Comparison of ENCODE assay signal across 15 mouse cellular contexts in the genomic region with DNA sequence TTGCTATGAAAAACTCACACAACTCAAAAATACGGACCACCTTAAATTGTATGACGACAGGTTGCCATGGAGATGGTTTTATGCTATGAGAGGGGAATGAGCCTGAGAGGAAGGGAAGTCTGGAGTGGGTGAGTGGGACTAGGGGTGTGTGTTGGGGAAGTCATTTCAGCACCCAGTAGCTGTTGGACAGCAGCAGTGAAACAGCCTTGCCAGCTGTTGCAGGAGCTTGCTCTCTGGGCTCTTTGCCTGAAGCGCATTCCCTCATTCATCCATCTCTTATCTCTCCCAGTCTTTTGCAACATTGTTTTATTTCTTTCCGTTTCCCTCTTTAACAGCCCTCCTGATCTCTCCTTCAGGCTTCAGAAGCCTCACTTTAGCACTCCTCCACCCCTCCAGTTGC. TPM values are rescaled to one million over a fixed set of nuclear protein-coding genes. Genes with fewer than 3 reads are reported as not detected.
DNase-seq lines count a peak whose midpoint lies in the region; ATAC-seq and TF ChIP-seq lines count a peak whose summit lies in the region.
"Had no signal": no experiment of that assay in that cellular context is flagged by ENCODE, and none has a peak within 500 bp of the region (broad histone marks: within the 10 kb centered on the region; RNA-seq: fewer than 3 reads in every experiment).

No protein-coding gene starts in this region.

- 33% methylated on average over 4 of the region's 4 CpGs for whole genome bisulfite sequencing in lung, embryonic 14.5 days
- 31% methylated on average over 4 of the region's 4 CpGs for WGBS in lung, adult 2 months

- H3K27me3 ChIP-seq in lung, embryonic 14.5 days (ENCODE audit: insufficient read depth, low read length) = no peaks in the 10 kb centered on the region
- H3K27me3 ChIP-seq in testis, adult 2 months (ENCODE audit: control insufficient read depth, insufficient read depth, low read length) = no peaks in the 10 kb centered on the region
- H3K27me3 ChIP-seq: limb, embryonic 12.5 days; midbrain, embryonic 12.5 days; stomach, embryonic 15.5 days had no signal

- no peak for TF ChIP-seq POLR2A in lung, adult 2 months (IDR thresholded peaks at IDR 0.05; ENCODE audit: borderline replicate concordance, extremely low read depth, low read depth, low read length)
- TF ChIP-seq POLR2A in testis, adult 2 months (IDR thresholded peaks at IDR 0.05; ENCODE audit: control insufficient read depth, low read depth, low read length) = no peak

- peak; percentile 63; the same call in 1 of the 2 replicates for ATAC-seq in lung, embryonic 14.5 days (ENCODE audit: insufficient read depth)
- ATAC-seq: intestine, embryonic 16.5 days had no signal

- H3K36me3 ChIP-seq in lung, embryonic 14.5 days (ENCODE audit: insufficient read depth) = no peaks in the 10 kb centered on the region
- H3K36me3 ChIP-seq in testis, adult 2 months (ENCODE audit: control insufficient read depth, insufficient read depth, low read length) = no peaks in the 10 kb centered on the region
- H3K36me3 ChIP-seq: limb, embryonic 12.5 days; midbrain, embryonic 12.5 days; stomach, embryonic 15.5 days had no signal

- no peak overlapping the region for H3K9ac ChIP-seq in lung, embryonic 14.5 days
- H3K9ac ChIP-seq: limb, embryonic 12.5 days; midbrain, embryonic 12.5 days; stomach, embryonic 15.5 days had no signal

- no peak overlapping the region for H3K4me2 ChIP-seq in lung, embryonic 14.5 days
- H3K4me2 ChIP-seq: limb, embryonic 12.5 days; midbrain, embryonic 12.5 days; stomach, embryonic 15.5 days had no signal

- H3K4me3 ChIP-seq in lung, embryonic 14.5 days (ENCODE audit: low read depth, low read length) = no peak overlapping the region
- no peak overlapping the region for H3K4me3 ChIP-seq in lung, adult 2 months (replicated peaks; ENCODE audit: extremely low read depth, low read depth, low read length)
- H3K4me3 ChIP-seq in testis, adult 2 months (ENCODE audit: control insufficient read depth, low read depth, low read length) = peak overlapping the region; percentile 33
- H3K4me3 ChIP-seq: limb, embryonic 12.5 days; midbrain, embryonic 12.5 days; stomach, embryonic 15.5 days had no signal

- TF ChIP-seq CTCF in lung, embryonic 14.5 days (IDR thresholded peaks at IDR 0.05; ENCODE audit: low read depth) = no peak
- TF ChIP-seq CTCF in lung, adult 2 months (IDR thresholded peaks at IDR 0.05; ENCODE audit: insufficient read depth, low read length) = no peak
- no peak for TF ChIP-seq CTCF in testis, adult 2 months (IDR thresholded peaks at IDR 0.05; ENCODE audit: control insufficient read depth, insufficient read depth, insufficient replicate concordance, low read depth, low read length)

- H3K27ac ChIP-seq in lung, embryonic 14.5 days (ENCODE audit: low read depth) = no peak overlapping the region
- H3K27ac ChIP-seq in testis, adult 2 months (ENCODE audit: control insufficient read depth, insufficient read depth, low read depth, low read length) = peak overlapping the region; percentile 4; the same call in 1 of the 2 replicates
- H3K27ac ChIP-seq: limb, embryonic 12.5 days; midbrain, embryonic 12.5 days; stomach, embryonic 15.5 days had no signal

- H3K4me1 ChIP-seq in lung, embryonic 14.5 days (ENCODE audit: insufficient read depth) = no peaks in the 10 kb centered on the region
- no peaks in the 10 kb centered on the region for H3K4me1 ChIP-seq in lung, adult 2 months (ENCODE audit: control insufficient read depth, insufficient read depth, low read length)
- no peaks in the 10 kb centered on the region for H3K4me1 ChIP-seq in testis, adult 2 months (ENCODE audit: control insufficient read depth, insufficient read depth, low read length)
- H3K4me1 ChIP-seq: limb, embryonic 12.5 days; midbrain, embryonic 12.5 days; stomach, embryonic 15.5 days had no signal

- H3K9me3 ChIP-seq in lung, embryonic 14.5 days (ENCODE audit: low read depth, low read length) = no peaks in the 10 kb centered on the region
- H3K9me3 ChIP-seq: limb, embryonic 12.5 days; midbrain, embryonic 12.5 days; stomach, embryonic 15.5 days had no signal

- DNase-seq in embryo, embryonic 10 days (ENCODE audit: low spot score) = peak; percentile 43
- no peak for DNase-seq in embryo, embryonic 9.5 days (ENCODE audit: extremely low spot score)
- DNase-seq in lung, embryonic 14.5 days = peak; percentile 63
- no peak for DNase-seq in lung, adult 2 months
- peak; percentile 35 for DNase-seq in embryo, embryonic 11 days
- no peak for DNase-seq in left cerebral cortex, adult 18-20 months (ENCODE audit: low spot score in 2 of 2)
- no peak for DNase-seq in layer of hippocampus, adult 11-12 months (ENCODE audit: low spot score)
- DNase-seq: adrenal gland, postnatal 14 days; gastrocnemius, postnatal 36 days; lung, adult 18-20 months had no signal

RNA-seq across cellular contexts. Expression of a gene that starts 42.0 kb away (rescaled TPM):
- 12.3 and 14.1 TPM in 2 replicates for polyA plus RNA-seq in lung, embryonic 14.5 days (2014; fragmentation: Nextera tagmentation; extraction: Ambion mirVana)
- polyA plus RNA-seq in lung, adult 2 months (2012; rRNA removed) = 1.9 and 3.3 TPM in 2 replicates
- 0.95 and 1.2 TPM in 2 replicates for polyA plus RNA-seq in testis, adult 2 months (2012; rRNA removed)
- 10 to 100 TPM; 34.3 to 36.8 TPM for total RNA-seq in left cerebral cortex, adult 18-20 months (2021)

Comparison
In these comparisons a context has a peak if more than half of its experiments do, and no peak if none do; other contexts are left out.
1. DNase-seq: peak in embryo, embryonic 10 days (single experiment), lung, embryonic 14.5 days (single experiment) and embryo, embryonic 11 days (single experiment); none in embryo, embryonic 9.5 days (single experiment), lung, adult 2 months (single experiment), left cerebral cortex, adult 18-20 months (0 of 2) and layer of hippocampus, adult 11-12 months (single experiment).